Mouse (Mus musculus) lung, adult 2 months (tissue): ENCODE results near the gene Gpr68.

ENCODE experiments used
- CTCF ChIP-seq: fragments of 200-500 bp; IDR thresholded peaks from 2 replicates; pipeline ENCODE4 v1.5.1; 2011; ENCODE audit warnings: mild to moderate bottlenecking, low read length, control low read depth; ENCODE audit not compliant: insufficient read depth
- POLR2A ChIP-seq: fragments of 200-500 bp; IDR thresholded peaks from 2 replicates; pipeline ENCODE4 v1.6.1; 2011; ENCODE audit warnings: low read depth, mild to moderate bottlenecking, control low read depth, low read length, borderline replicate concordance; ENCODE audit errors: extremely low read depth

GRCm38 (mm10) chr12:100956825-100957224 lies 48.8 kb upstream of the Gpr68 start:
- TF ChIP-seq POLR2A (no peak), CTCF (no peak)
